Mouse (Mus musculus): ENCODE data around the gene Brpf1. TPM values are rescaled to one million over a fixed set of nuclear protein-coding genes. Genes with fewer than 3 reads are reported as not detected.

The Brpf1 gene
- polyA plus RNA-seq, 1 experiment = 24.2 TPM

DNA sequence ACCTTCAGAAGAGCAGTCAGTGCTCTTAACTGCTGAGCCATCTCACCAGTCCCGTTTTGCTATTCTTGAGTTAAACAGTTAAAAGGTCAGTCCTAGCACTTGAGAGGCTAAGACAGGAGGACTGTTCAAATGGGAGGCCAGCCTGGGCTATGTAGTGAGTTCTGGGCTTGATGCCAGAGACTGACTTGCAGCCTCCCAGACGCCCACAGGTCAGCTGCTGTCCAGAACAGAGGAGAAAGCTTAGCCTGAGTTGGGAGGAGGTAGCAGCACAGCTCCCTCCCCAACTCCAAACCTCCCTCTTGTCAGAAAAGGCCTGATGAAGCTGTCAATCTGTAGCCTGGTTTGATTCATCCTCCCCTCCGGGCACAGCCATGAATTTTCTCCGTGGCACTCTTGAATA, 30.1 kb upstream of the Brpf1 start:
- TF ChIP-seq CTCF (IDR thresholded peaks at IDR 0.05; ENCODE audit: extremely low read depth, insufficient read depth, insufficient read length, insufficient replicate concordance) = no peak
- TF ChIP-seq POLR2A (IDR thresholded peaks at IDR 0.05; ENCODE audit: low read depth, low read length) = no peak
- H3K27me3 ChIP-seq (ENCODE audit: control insufficient read depth, insufficient read depth, low read length) = no peaks in the 10 kb centered on the region
- H3K36me3 ChIP-seq (ENCODE audit: control insufficient read depth, insufficient read depth, low read length) = peaks cover 25% of the 10 kb centered on the region
- DNase-seq (ENCODE audit: low read depth in 1 of 2, low spot score in 2 of 2) = no peak
- H3K4me1 ChIP-seq (ENCODE audit: control insufficient read depth, insufficient read depth, insufficient read length) = no peaks in the 10 kb centered on the region
- 81% methylated on average over 4 of the region's 4 CpGs for WGBS
- no peak overlapping the region for H3K27ac ChIP-seq (ENCODE audit: insufficient read depth, low read length)
- H3K4me3 ChIP-seq (ENCODE audit: extremely low read depth, insufficient read depth, insufficient read length) = no peak overlapping the region

DNA sequence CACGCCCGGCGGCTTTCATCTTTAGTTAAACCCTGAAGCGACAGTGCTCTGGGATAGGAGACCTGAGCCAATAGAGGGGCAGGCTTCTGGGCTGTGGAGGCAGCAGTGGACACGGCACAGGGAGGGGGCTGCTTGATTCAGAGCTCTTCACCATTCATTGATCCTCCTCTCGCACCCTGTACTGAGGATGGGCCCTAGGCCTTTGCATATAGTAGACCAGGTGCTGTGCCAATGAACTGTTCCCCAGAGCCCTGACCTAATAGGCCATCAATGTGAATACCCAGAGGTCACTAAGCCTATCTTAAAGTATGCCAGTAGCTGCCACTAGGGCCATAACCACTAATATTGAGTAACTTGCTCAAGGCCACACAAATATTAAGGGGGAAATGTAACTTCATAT, 25.3 kb upstream of the Brpf1 start:
- Histone ChIP-seq H3K27ac (ENCODE audit: insufficient read depth, low read length) (no peak overlapping the region), H3K27me3 (ENCODE audit: control insufficient read depth, insufficient read depth, low read length) (peaks cover 6% of the 10 kb centered on the region), H3K4me1 (ENCODE audit: control insufficient read depth, insufficient read depth, insufficient read length) (peaks cover 3% of the 10 kb centered on the region; the same call in 1 of the 2 replicates), H3K4me3 (ENCODE audit: extremely low read depth, insufficient read depth, insufficient read length) (no peak overlapping the region), H3K36me3 (ENCODE audit: control insufficient read depth, insufficient read depth, low read length) (peaks cover 11% of the 10 kb centered on the region)
- TF ChIP-seq POLR2A (IDR thresholded peaks at IDR 0.05; ENCODE audit: low read depth, low read length) (no peak), CTCF (IDR thresholded peaks at IDR 0.05; ENCODE audit: extremely low read depth, insufficient read depth, insufficient read length, insufficient replicate concordance) (no peak)
- DNase-seq (ENCODE audit: low read depth in 1 of 2, low spot score in 2 of 2) = no peak
- WGBS = 80% methylated on average over 6 of the region's 6 CpGs

DNA sequence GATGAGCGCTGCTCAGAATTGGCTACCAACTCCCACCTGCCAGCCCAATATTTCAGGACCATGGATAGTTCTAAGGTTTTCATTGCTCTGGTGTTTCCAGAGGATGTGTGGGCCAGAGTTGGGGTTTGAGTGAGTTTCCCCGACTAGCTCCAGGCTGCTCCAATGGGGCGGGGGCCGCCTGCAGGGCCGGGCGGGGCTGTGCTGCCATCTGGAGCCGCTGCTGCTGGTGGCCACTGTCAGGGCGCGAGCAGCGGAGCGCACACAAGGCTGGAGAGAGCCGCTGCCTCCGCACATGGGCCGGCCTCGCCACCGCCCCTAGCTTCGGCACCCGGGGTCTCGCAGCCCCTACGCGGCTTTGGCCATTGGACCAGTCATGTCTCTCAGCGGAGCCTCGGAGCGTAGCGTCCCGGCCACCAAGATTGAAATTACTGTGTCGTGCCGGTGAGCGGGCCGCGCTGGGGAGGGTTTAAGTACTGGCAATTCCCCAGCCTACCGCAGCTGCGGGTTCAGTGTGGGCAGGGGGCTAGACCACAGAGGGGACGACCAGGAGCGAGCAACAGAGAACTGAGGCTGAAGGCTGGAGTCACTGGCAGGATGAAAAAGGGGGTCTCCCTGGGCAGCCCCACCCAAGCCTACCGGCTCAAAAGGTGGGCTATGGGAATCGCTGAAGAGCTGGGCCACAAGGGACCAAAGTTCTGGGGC, 24.7 kb upstream of the Brpf1 start, which contains the start of gene Cpne9:
Gene Cpne9, plus strand, starts transcription at position 207 of the 702 bp plus-strand sequence.
- WGBS = 9% methylated on average over 36 of the region's 37 CpGs
- Histone ChIP-seq H3K4me1 (ENCODE audit: control insufficient read depth, insufficient read depth, insufficient read length) (peaks cover 3% of the 10 kb centered on the region; the same call in 1 of the 2 replicates), H3K27ac (ENCODE audit: insufficient read depth, low read length) (no peak within 1 kb of the TSS), H3K27me3 (ENCODE audit: control insufficient read depth, insufficient read depth, low read length) (peaks cover 6% of the 10 kb centered on the region), H3K4me3 (ENCODE audit: extremely low read depth, insufficient read depth, insufficient read length) (no peak within 1 kb of the TSS), H3K36me3 (ENCODE audit: control insufficient read depth, insufficient read depth, low read length) (peaks cover 11% of the 10 kb centered on the region)
- no peak for TF ChIP-seq POLR2A (IDR thresholded peaks at IDR 0.05; ENCODE audit: low read depth, low read length)
- no peak for TF ChIP-seq CTCF (IDR thresholded peaks at IDR 0.05; ENCODE audit: extremely low read depth, insufficient read depth, insufficient read length, insufficient replicate concordance)
- DNase-seq (ENCODE audit: low read depth in 1 of 2, low spot score in 2 of 2) = no peak

DNA sequence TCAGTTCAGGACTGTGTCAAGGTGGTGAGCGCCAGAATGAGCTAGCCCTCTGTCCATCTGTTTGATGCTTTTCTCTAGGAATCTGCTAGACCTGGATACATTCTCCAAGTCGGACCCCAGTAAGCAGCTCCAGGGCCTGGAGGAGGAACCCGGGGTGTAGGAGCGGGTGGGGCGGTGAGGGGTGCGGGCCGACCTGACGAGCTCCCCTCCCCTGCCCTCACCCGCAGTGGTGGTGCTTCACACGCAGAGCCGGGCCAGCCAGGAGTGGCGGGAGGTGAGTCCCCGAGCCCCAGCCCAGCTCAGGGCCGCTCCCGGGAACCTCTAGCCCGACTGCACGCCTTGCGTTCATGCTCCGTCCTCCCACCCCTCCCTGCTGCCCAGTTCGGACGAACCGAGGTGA, 24.0 kb upstream of the Brpf1 start:
- Histone ChIP-seq H3K36me3 (ENCODE audit: control insufficient read depth, insufficient read depth, low read length) (peaks cover 8% of the 10 kb centered on the region), H3K27ac (ENCODE audit: insufficient read depth, low read length) (no peak overlapping the region), H3K27me3 (ENCODE audit: control insufficient read depth, insufficient read depth, low read length) (peaks cover 6% of the 10 kb centered on the region), H3K4me3 (ENCODE audit: extremely low read depth, insufficient read depth, insufficient read length) (no peak overlapping the region), H3K4me1 (ENCODE audit: control insufficient read depth, insufficient read depth, insufficient read length) (peaks cover 3% of the 10 kb centered on the region; the same call in 1 of the 2 replicates)
- TF ChIP-seq POLR2A (IDR thresholded peaks at IDR 0.05; ENCODE audit: low read depth, low read length) (no peak), CTCF (IDR thresholded peaks at IDR 0.05; ENCODE audit: extremely low read depth, insufficient read depth, insufficient read length, insufficient replicate concordance) (no peak)
- no peak for DNase-seq (ENCODE audit: low read depth in 1 of 2, low spot score in 2 of 2)
- 6% methylated on average over 22 of the region's 22 CpGs for WGBS

DNA sequence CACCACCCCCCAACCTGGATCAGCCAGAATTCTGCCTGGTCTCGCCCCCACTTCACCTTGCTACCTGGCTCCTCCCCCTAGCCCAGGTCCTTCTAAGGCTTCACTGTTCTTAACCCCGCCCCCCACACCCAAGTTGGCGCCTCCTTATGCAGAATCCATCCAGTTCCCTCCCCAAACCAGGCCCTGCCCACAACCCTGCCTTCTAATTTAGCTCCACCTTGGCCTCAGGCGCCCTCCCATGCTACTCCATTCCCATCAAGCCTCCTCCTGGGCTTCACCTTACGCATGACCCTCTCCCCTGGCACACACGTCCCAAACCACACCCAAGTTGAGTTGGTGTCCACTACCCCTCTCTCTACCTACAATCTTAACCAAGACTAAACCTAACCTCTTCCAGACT, 23.4 kb upstream of the Brpf1 start:
- DNase-seq (ENCODE audit: low read depth in 1 of 2, low spot score in 2 of 2) = no peak

DNA sequence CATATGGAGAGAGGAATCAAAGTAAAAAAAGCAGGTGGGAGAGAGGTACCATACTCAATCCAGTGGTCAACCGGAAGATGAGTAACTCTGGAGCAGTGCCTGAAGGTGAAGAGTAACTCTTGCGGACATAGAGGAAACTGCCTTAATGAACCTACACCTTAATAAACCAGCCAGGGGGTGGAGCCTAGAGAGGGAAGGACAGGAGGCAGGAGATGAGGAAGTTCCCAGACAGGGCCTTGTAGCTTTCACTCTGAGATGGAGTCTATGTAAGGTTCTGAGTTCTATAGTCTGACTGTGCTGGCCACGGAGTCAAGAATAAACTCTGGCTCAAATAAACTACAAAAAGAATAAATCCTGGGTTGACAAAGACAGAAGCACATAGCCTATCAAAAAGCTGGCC, 22.0 kb upstream of the Brpf1 start:
- no peak overlapping the region for H3K27ac ChIP-seq (ENCODE audit: insufficient read depth, low read length)
- no peak for DNase-seq (ENCODE audit: low read depth in 1 of 2, low spot score in 2 of 2)
- WGBS = 53% methylated on average over 3 of the region's 3 CpGs
- H3K27me3 ChIP-seq (ENCODE audit: control insufficient read depth, insufficient read depth, low read length) = peaks cover 6% of the 10 kb centered on the region
- H3K4me3 ChIP-seq (ENCODE audit: extremely low read depth, insufficient read depth, insufficient read length) = no peak overlapping the region
- peaks cover 3% of the 10 kb centered on the region; the same call in 1 of the 2 replicates for H3K4me1 ChIP-seq (ENCODE audit: control insufficient read depth, insufficient read depth, insufficient read length)
- no peak for TF ChIP-seq CTCF (IDR thresholded peaks at IDR 0.05; ENCODE audit: extremely low read depth, insufficient read depth, insufficient read length, insufficient replicate concordance)
- no peak for TF ChIP-seq POLR2A (IDR thresholded peaks at IDR 0.05; ENCODE audit: low read depth, low read length)
- peaks cover 4% of the 10 kb centered on the region for H3K36me3 ChIP-seq (ENCODE audit: control insufficient read depth, insufficient read depth, low read length)

More for the DNA sequence above, 23.4 kb upstream of the Brpf1 start:
- Histone ChIP-seq H3K4me1 (ENCODE audit: control insufficient read depth, insufficient read depth, insufficient read length) (peaks cover 3% of the 10 kb centered on the region; the same call in 1 of the 2 replicates), H3K4me3 (ENCODE audit: extremely low read depth, insufficient read depth, insufficient read length) (no peak overlapping the region), H3K27me3 (ENCODE audit: control insufficient read depth, insufficient read depth, low read length) (peaks cover 6% of the 10 kb centered on the region), H3K36me3 (ENCODE audit: control insufficient read depth, insufficient read depth, low read length) (peaks cover 8% of the 10 kb centered on the region), H3K27ac (ENCODE audit: insufficient read depth, low read length) (no peak overlapping the region)
- TF ChIP-seq CTCF (IDR thresholded peaks at IDR 0.05; ENCODE audit: extremely low read depth, insufficient read depth, insufficient read length, insufficient replicate concordance) = no peak
- no peak for TF ChIP-seq POLR2A (IDR thresholded peaks at IDR 0.05; ENCODE audit: low read depth, low read length)
- WGBS = 31% methylated on average over 6 of the region's 6 CpGs

DNA sequence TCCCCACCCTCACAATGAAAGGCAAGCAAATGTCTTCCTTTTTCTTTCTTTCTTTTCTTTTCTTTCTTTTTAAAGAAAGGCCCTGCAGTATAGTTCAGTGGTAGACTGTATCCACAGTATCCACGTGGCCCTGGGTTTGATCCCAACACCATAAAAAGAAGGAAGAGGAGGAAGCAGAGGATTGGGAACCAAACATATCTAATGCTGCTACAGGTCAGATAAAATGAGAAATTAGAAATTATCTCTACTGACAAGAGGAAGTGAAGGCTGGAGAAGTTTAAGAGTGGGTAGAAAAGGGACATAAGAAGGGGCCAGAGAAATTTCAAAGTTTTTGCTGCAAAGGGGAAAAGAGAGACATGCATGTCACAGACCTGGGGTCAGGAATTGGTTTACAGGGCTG, 20.6 kb upstream of the Brpf1 start:
- Histone ChIP-seq H3K27ac (ENCODE audit: insufficient read depth, low read length) (no peak overlapping the region), H3K27me3 (ENCODE audit: control insufficient read depth, insufficient read depth, low read length) (peaks cover 6% of the 10 kb centered on the region), H3K4me3 (ENCODE audit: extremely low read depth, insufficient read depth, insufficient read length) (no peak overlapping the region), H3K4me1 (ENCODE audit: control insufficient read depth, insufficient read depth, insufficient read length) (peaks cover 3% of the 10 kb centered on the region; the same call in 1 of the 2 replicates), H3K36me3 (ENCODE audit: control insufficient read depth, insufficient read depth, low read length) (no peaks in the 10 kb centered on the region)
- TF ChIP-seq CTCF (IDR thresholded peaks at IDR 0.05; ENCODE audit: extremely low read depth, insufficient read depth, insufficient read length, insufficient replicate concordance) = no peak
- no peak for TF ChIP-seq POLR2A (IDR thresholded peaks at IDR 0.05; ENCODE audit: low read depth, low read length)
- no peak for DNase-seq (ENCODE audit: low read depth in 1 of 2, low spot score in 2 of 2)
- 75% methylated on average over 1 of the region's 1 CpGs for WGBS
